Mouse (Mus musculus): ENCODE results near the gene Camkv.

GRCm38 (mm10) chr9:107900840-107901626, 34.4 kb upstream of the Camkv start:
- peak; percentile 70 for TF ChIP-seq CTCF (IDR thresholded peaks at IDR 0.05; ENCODE audit: extremely low read depth, insufficient read depth, low read length)
- TF ChIP-seq POLR2A (IDR thresholded peaks at IDR 0.05; ENCODE audit: extremely low read depth, insufficient read depth, low read length), result no peak
